Mouse (Mus musculus): ENCODE measurements at regions not wholly inside any gene's neighbourhood (a gene's known extent, or its start where the extent isn't known, plus 50 kb on each side); places are given as distances from the start of the nearest gene placed in this dataset.

GRCm38 (mm10) chr3:144029611-144030010 is 175.4 kb downstream of the Lmo4 start:
- TF ChIP-seq CTCF (IDR thresholded peaks at IDR 0.05; ENCODE audit: low read depth, low read length) (no peak), POLR2A (IDR thresholded peaks at IDR 0.05; ENCODE audit: insufficient read depth, low read length) (no peak), EP300 (IDR thresholded peaks at IDR 0.05; ENCODE audit: insufficient read depth, low read depth, low read length) (no peak)
